Mouse (Mus musculus): ENCODE data around the gene Gm21411. TPM values are rescaled to one million over a fixed set of nuclear protein-coding genes. Genes with fewer than 3 reads are reported as not detected.
"Not testable (repeated sequence)": the region's sequence is repeated elsewhere in the genome, so short reads cannot be mapped to it uniquely, and the experiment has no call there.

Gene Gm21411
- total RNA-seq (2014; fragmentation: Nextera tagmentation) (not detected in 2 replicates), total RNA-seq (2017) (not detected in 2 replicates)

- ATAC-seq (replicated peaks; ENCODE audit: low FRiP score, low TSS enrichment, poor library complexity, severe bottlenecking): not testable (repeated sequence)
These were observed at the start of gene Gm21411 for GRCm38 (mm10) chr4:146909386-146910137. TSS of gene Gm21411 (minus strand) at chr4:146909590.

- ATAC-seq (replicated peaks; ENCODE audit: low FRiP score, low TSS enrichment, poor library complexity, severe bottlenecking): not testable (repeated sequence)
These were observed 32.3 kb upstream of the Gm21411 start for GRCm38 (mm10) chr4:146941691-146942090.

GRCm38 (mm10) chr4:146932311-146933082, 23.1 kb upstream of the Gm21411 start:
- no peak for ATAC-seq (replicated peaks; ENCODE audit: low FRiP score, low TSS enrichment, poor library complexity, severe bottlenecking)

- no peak for ATAC-seq (replicated peaks; ENCODE audit: low FRiP score, low TSS enrichment, poor library complexity, severe bottlenecking)
These were observed 5.8 kb upstream of the Gm21411 start for GRCm38 (mm10) chr4:146915196-146915595.

- ATAC-seq (replicated peaks; ENCODE audit: low FRiP score, low TSS enrichment, poor library complexity, severe bottlenecking): not testable (repeated sequence)
These were observed 1.3 kb downstream of the Gm21411 start for GRCm38 (mm10) chr4:146908131-146908530.

- not testable (repeated sequence) for ATAC-seq (replicated peaks; ENCODE audit: low FRiP score, low TSS enrichment, poor library complexity, severe bottlenecking)
These were observed 4.6 kb downstream of the Gm21411 start for GRCm38 (mm10) chr4:146904782-146905181.

GRCm38 (mm10) chr4:146903126-146903525, 6.3 kb downstream of the Gm21411 start:
- ATAC-seq (replicated peaks; ENCODE audit: low FRiP score, low TSS enrichment, poor library complexity, severe bottlenecking): not testable (repeated sequence)

Other genes starting within 250 kb of the Gm21411 start
- not detected in 2 replicates for gene Zfp989, start 62.4 kb upstream of the Gm21411 start, total RNA-seq (2014; fragmentation: Nextera tagmentation)
- gene Zfp989, start 62.4 kb upstream of the Gm21411 start, total RNA-seq (2017): not detected in 2 replicates
- not detected in 2 replicates for gene Rex2, start 112.3 kb upstream of the Gm21411 start, total RNA-seq (2014; fragmentation: Nextera tagmentation)
- gene Rex2, start 112.3 kb upstream of the Gm21411 start, total RNA-seq (2017): not detected in 2 replicates
- 27.2 and 31.3 TPM in 2 replicates for gene Zfp991, start 222.4 kb upstream of the Gm21411 start, total RNA-seq (2014; fragmentation: Nextera tagmentation)
- gene Zfp991, start 222.4 kb upstream of the Gm21411 start, total RNA-seq (2017): 28.8 and 37.5 TPM in 2 replicates

Data from megakaryocyte-erythroid progenitor cell, adult 5-6 weeks (primary cell).